Mouse (Mus musculus) liver, embryonic 14.5 days (tissue): ENCODE results near the gene H2-Eb1.

Experiments used
- CTCF ChIP-seq: IDR thresholded peaks from 2 replicates; pipeline ENCODE4 v1.5.1; 2016; ENCODE audit warnings: antibody characterized with exemption, low read depth, control low read depth
- EP300 ChIP-seq: IDR thresholded peaks from 2 replicates; pipeline ENCODE4 v1.6.1; 2016; ENCODE audit warnings: antibody characterized with exemption, low read depth

DNA sequence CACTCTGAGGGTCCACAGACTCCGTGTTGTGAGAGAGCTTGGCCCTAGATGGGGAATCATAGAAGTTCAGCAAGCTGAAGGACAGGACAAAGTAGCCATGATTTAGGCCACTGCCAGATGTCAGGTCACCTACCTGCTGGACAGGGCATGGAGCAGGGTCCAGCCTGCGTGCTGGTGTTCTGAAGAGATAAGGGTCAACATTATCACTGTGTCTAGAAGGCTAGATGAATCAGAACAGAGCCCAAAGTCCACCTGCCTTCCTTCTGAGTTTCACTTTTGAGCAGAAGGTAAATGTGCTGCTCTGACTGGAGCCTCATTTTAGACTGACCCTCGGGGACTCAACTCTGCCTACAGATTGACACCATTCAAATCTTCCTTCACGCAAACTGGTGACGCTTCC, 48.9 kb downstream of the H2-Eb1 start, which contains the start of gene Btnl2:
- TF ChIP-seq CTCF = no peak
- no peak for TF ChIP-seq EP300
